Mouse (Mus musculus) kidney, adult 2 months (tissue): ENCODE results near the gene Mien1. TPM values are rescaled to one million over a fixed set of nuclear protein-coding genes. Genes with fewer than 3 reads are reported as not detected.

Source experiments
- DNase-seq: peaks from one replicate; pipeline ENCODE4 v3.0.0; 2021
- H3K27ac ChIP-seq: fragments of 200-500 bp; 2 replicates; pipeline ENCODE4 v1.5.1; 2012; ENCODE audit warnings: low read depth, low read length, control low read depth, inconsistent platforms; ENCODE audit not compliant: insufficient read depth
- H3K27me3 ChIP-seq: fragments of 200-500 bp; replicated peaks from 2 replicates; pipeline ENCODE4 v1.6.1; 2012; ENCODE audit warnings: mild to moderate bottlenecking, moderate library complexity, low read length, inconsistent platforms; ENCODE audit not compliant: control insufficient read depth, insufficient read depth
- H3K36me3 ChIP-seq: fragments of 200-500 bp; 2 replicates; pipeline ENCODE4 v1.6.1; 2012; ENCODE audit warnings: mild to moderate bottlenecking, moderate library complexity, low read length, inconsistent platforms; ENCODE audit not compliant: control insufficient read depth, insufficient read depth
- H3K4me1 ChIP-seq: fragments of 200-500 bp; 2 replicates; pipeline ENCODE4 v1.6.1; 2011; ENCODE audit warnings: low read length; ENCODE audit not compliant: control insufficient read depth, insufficient read depth
- H3K4me3 ChIP-seq: fragments of 200-500 bp; 2 replicates; pipeline ENCODE4 v1.5.1; 2011; ENCODE audit warnings: mild to moderate bottlenecking, low read depth, low read length, control low read depth; ENCODE audit not compliant: insufficient read depth
- CTCF ChIP-seq: fragments of 200-500 bp; conservative IDR thresholded peaks from 2 replicates; pipeline ENCODE4 v1.5.1; 2011; ENCODE audit warnings: low read depth, mild to moderate bottlenecking, control low read depth, low read length, moderate library complexity, mixed read lengths; ENCODE audit not compliant: insufficient read depth, insufficient read length
- POLR2A ChIP-seq: fragments of 200-500 bp; IDR thresholded peaks from one replicate; pipeline ENCODE4 v1.6.1; 2011; ENCODE audit warnings: low read depth, low read length, control low read depth
- WGBS: fragments of 180-500 bp; shearing (Covaris S2); methylation state at CpG from one replicate; pipeline ENCODE4 v1.1.7; 2018; 5-methylcytosine and 5-hydroxymethylcytosine counted together
- polyA plus RNA-seq: library from polyadenylated mRNA; depleted of rRNA; stranded (reverse); fragments of >200 nt; gene quantifications from 2 replicates; pipeline ENCODE4 v1.2.3, GENCODE M21; 2012

Gene Mien1
- polyA plus RNA-seq, 1 experiment = 179 TPM

DNA sequence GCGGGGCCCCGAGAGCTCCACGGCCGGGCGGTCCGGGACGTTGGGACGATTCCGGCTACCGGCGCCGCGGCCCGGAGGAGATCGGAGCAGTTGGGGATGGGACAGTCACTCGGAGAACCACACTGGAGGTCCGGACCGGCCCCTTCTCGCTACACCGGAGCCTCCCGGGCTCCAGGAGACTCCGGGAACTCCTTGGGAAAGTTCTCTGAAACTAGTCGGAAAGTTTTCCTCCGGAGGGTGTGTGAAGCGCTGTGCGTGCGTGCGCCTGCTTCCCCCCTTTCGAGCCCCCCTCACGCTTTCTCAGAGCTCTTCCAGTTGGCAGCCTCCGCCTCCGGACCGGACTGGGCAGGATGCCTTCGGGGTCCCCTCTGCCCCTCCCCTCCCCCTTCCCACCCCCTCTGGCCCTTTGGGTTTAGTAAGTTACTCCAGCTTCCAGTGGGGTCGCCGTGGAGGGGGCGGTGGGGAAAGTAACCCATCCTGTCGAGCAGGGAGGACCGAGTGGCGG, 25.9 kb downstream of the Mien1 start:
- DNase-seq = peak; percentile 41
- H3K36me3 ChIP-seq = no peaks in the 10 kb centered on the region
- H3K4me1 ChIP-seq = peaks cover 34% of the 10 kb centered on the region
- no peaks in the 10 kb centered on the region for H3K27me3 ChIP-seq
- H3K4me3 ChIP-seq = peak overlapping the region; percentile 89
- TF ChIP-seq POLR2A (no peak), CTCF (no peak)
- H3K27ac ChIP-seq = peak overlapping the region; percentile 93
- WGBS = under 1% methylated on average over 40 of the region's 40 CpGs

GRCm38 (mm10) chr11:98412273-98412796, 26.5 kb downstream of the Mien1 start, which contains the start of gene Erbb2:
Gene Erbb2 (plus strand): TSS chr11:98412470.
- Histone ChIP-seq H3K4me3 (peak within 1 kb of the TSS; percentile 89), H3K4me1 (peaks cover 30% of the 10 kb centered on the region), H3K36me3 (no peaks in the 10 kb centered on the region), H3K27me3 (no peaks in the 10 kb centered on the region), H3K27ac (peak within 1 kb of the TSS; percentile 93)
- DNase-seq = peak; percentile 90
- TF ChIP-seq CTCF = no peak
- peak; percentile 44 for TF ChIP-seq POLR2A
- under 1% methylated on average over 44 of the region's 49 CpGs for WGBS

DNA sequence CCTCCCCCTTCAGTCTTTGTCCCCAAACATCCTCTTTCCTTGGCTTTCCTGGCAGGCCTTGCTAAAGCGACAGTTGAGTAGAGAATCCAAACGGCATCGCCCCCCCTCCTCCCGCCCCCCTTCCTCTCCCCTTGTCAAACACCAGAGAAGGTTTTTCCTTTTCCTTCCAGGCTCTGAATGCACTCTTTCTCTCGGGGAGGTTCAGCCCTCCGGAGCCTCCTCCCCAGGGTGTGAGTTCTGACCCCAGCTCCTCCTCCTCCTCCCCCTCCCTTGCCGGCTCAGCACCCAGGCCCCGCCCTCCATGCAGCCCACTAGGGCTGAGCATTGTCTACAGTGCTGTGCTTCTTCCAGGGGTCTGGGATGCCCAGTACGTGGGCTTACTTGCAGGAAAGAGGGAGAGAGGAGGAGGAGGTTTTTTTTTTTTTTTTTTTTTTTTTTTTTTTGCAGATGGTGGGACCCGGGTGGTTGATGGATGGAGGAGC, 29.4 kb downstream of the Mien1 start:
- WGBS = 4% methylated on average over 8 of the region's 10 CpGs
- TF ChIP-seq CTCF (no peak), POLR2A (no peak)
- peak overlapping the region; percentile 81; the same call in 1 of the 2 replicates for H3K27ac ChIP-seq
- peak; percentile 77 for DNase-seq
- no peaks in the 10 kb centered on the region for H3K27me3 ChIP-seq
- no peaks in the 10 kb centered on the region for H3K36me3 ChIP-seq
- peaks cover 19% of the 10 kb centered on the region for H3K4me1 ChIP-seq
- H3K4me3 ChIP-seq = peak overlapping the region; percentile 3; the same call in 1 of the 2 replicates

DNA sequence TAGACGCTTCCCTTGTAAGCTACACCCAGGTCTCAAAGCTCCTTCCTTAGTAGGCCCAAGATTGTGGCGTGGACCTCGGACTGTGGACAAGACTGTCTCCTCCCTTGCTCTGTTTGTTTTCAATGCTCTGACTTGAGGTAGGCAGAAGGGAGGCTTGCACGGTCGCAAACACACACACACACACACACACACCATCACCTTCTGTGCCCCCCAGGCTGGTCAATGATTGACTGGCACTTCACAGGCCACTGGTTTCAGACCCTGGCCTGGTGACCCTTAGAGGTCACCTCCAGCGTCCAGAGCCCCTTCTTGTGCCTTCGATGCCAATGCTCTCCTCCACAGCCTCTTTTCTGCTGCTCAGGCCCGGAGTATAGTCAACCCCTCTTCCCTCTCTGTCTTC, 29.9 kb downstream of the Mien1 start:
- DNase-seq = peak; percentile 95
- peak overlapping the region; percentile 3; the same call in 1 of the 2 replicates for H3K4me3 ChIP-seq
- TF ChIP-seq POLR2A (no peak), CTCF (no peak)
- peaks cover 14% of the 10 kb centered on the region; the same call in 1 of the 2 replicates for H3K4me1 ChIP-seq
- peak overlapping the region; percentile 81 for H3K27ac ChIP-seq
- no peaks in the 10 kb centered on the region for H3K36me3 ChIP-seq
- WGBS = 24% methylated on average over 8 of the region's 8 CpGs
- H3K27me3 ChIP-seq = no peaks in the 10 kb centered on the region

- Histone ChIP-seq H3K27me3 (no peaks in the 10 kb centered on the region), H3K27ac (no peak overlapping the region), H3K36me3 (no peaks in the 10 kb centered on the region), H3K4me1 (peaks cover 10% of the 10 kb centered on the region; the same call in 1 of the 2 replicates), H3K4me3 (no peak overlapping the region)
- TF ChIP-seq POLR2A (no peak), CTCF (no peak)
- WGBS = 63% methylated on average over 6 of the region's 6 CpGs
- DNase-seq = peak; percentile 45
Measured at GRCm38 (mm10) chr11:98406621-98407020, 32.2 kb downstream of the Mien1 start.

DNA sequence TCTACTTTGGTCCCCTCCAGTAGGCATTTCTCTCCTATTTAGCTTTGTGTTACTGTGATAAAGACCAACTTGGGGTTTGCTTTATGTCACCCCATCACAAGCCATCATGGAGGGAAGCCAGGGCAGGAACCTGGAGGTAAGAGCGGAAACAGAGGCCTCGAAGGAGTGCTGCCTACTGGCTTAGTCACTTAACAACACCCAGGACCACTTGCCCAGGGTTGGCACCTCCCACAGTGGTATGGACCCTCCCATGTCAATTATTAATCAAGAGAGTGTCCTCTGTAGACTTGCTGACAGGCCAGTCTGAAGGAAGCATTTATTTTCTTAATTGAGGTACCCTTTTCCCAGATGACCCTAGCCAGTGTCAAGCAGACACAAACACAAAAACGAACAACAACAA, 38.0 kb downstream of the Mien1 start:
- H3K27me3 ChIP-seq = no peaks in the 10 kb centered on the region
- 22% methylated on average over 3 of the region's 3 CpGs for WGBS
- H3K27ac ChIP-seq = peak overlapping the region; percentile 100
- H3K36me3 ChIP-seq = no peaks in the 10 kb centered on the region
- DNase-seq = peak; percentile 90
- H3K4me1 ChIP-seq = peaks cover 11% of the 10 kb centered on the region; the same call in 1 of the 2 replicates
- no peak for TF ChIP-seq CTCF
- TF ChIP-seq POLR2A = peak; percentile 62
- H3K4me3 ChIP-seq = 0 out of 2 replicates have a peak overlapping the region, but pooled peaks have one; percentile 18

- H3K27ac ChIP-seq = peak within 1 kb of the TSS; percentile 100
- WGBS = 1% methylated on average over 40 of the region's 40 CpGs
- H3K4me1 ChIP-seq = peaks cover 11% of the 10 kb centered on the region; the same call in 1 of the 2 replicates
- no peaks in the 10 kb centered on the region for H3K36me3 ChIP-seq
- DNase-seq = peak; percentile 94
- H3K4me3 ChIP-seq = peak within 1 kb of the TSS; percentile 98
- H3K27me3 ChIP-seq = no peaks in the 10 kb centered on the region
- no peak for TF ChIP-seq CTCF
- TF ChIP-seq POLR2A = peak; percentile 25
Measured at GRCm38 (mm10) chr11:98400161-98400726, 38.5 kb downstream of the Mien1 start, which contains the start of gene Pgap3. Gene Pgap3 (minus strand): TSS chr11:98400490.
